Mouse (Mus musculus): ENCODE results near the gene Stt3b.

Gene Stt3b

DNA sequence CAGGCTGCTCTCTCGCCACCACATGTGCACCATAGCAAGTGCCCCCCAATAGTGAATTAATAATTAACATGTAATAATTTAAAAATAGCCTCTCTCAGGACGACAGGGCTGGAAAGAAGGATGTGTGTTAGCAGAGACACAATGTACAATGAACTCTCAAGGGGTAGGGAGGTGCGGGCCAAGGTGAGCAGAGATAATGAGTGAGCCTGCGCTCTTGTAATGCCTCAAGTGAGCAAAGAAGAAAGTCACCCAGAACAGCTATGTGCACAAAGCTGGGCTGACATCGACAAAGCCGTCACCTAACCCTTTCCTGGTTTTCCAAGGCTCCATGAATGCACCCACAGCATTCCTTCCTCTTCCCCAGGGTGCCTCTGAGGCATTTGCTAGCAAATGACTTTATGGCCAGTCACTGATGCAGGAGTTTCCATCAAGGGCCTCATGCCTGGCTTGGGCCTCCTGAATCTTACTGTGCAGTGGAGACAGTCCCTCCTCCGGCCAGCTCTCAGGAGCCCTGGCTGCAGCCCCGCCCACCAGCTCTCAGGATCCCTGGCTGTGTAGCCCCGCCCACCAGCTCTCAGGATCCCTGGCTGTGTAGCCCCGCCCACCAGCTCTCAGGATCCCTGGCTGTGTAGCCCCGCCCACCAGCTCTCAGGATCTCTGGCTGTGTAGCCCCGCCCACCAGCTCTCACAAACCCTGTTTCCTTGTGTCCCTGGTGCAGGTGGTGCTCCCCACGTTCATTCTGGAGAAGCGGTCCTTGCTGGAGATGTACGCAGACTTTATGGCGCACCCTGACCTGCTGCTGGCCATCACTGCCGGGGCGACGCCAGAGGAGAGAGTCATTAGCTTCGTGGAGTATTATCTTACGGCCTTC, 94.2 kb downstream of the Stt3b start:
- DNase-seq (ENCODE audit: low read depth in 2 of 2, low spot score in 2 of 2): no peak

- no peak for DNase-seq (ENCODE audit: low read depth in 2 of 2, low spot score in 2 of 2)
Measured at GRCm38 (mm10) chr9:115214572-115215571, 95.3 kb downstream of the Stt3b start.

- DNase-seq (ENCODE audit: low read depth in 2 of 2, low spot score in 2 of 2): no peak
Measured at GRCm38 (mm10) chr9:115213755-115214264, 96.4 kb downstream of the Stt3b start.

- DNase-seq (ENCODE audit: low read depth in 2 of 2, low spot score in 2 of 2): no peak
Measured at GRCm38 (mm10) chr9:115210535-115210934, 99.7 kb downstream of the Stt3b start.

DNA sequence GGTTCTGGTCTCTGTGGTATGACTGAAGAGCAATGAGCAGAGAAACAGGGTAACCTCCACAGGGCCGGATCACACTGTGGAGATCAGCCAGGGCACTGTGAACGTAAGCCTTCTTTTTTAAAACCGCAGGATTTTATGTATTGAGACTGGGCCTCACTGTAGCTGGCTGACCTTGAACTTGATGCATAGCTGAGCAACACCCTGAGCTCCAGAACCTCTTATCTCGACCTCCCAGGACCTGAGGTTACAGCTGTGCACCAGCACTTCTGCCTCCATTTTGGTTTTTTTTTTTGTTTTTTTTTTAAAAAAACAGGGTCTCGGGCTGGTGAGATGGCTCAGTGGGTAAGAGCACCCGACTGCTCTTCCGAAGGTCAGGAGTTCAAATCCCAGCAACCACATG, 100.5 kb downstream of the Stt3b start:
- no peak for DNase-seq (ENCODE audit: low read depth in 2 of 2, low spot score in 2 of 2)

DNA sequence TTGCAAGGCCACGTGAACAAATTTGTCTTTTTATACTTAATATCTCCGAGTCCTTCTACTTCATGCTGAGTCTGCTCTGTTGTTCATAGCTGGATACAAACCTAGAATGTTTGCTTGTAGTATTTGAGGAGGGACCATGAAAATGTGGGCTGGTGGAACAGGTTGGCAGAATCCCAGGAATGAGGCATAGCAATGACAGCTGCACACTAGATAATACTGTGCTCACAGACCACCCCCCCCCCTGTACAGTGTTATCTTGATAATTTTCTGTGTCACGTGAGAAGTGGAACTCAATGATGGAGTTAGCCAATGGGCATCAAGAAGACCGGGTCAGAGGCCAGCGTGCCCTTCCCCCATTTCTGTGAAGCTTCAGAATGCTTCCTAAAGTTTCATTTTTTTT, 104.0 kb downstream of the Stt3b start:
- no peak for DNase-seq (ENCODE audit: low read depth in 2 of 2, low spot score in 2 of 2)

- DNase-seq (ENCODE audit: low read depth in 2 of 2, low spot score in 2 of 2): peak in 1 of 2 experiments; percentile 4
Measured at GRCm38 (mm10) chr9:115205491-115205890, 104.7 kb downstream of the Stt3b start.

GRCm38 (mm10) chr9:115203136-115203535, 107.1 kb downstream of the Stt3b start:
- no peak for DNase-seq (ENCODE audit: low read depth in 2 of 2, low spot score in 2 of 2)

DNA sequence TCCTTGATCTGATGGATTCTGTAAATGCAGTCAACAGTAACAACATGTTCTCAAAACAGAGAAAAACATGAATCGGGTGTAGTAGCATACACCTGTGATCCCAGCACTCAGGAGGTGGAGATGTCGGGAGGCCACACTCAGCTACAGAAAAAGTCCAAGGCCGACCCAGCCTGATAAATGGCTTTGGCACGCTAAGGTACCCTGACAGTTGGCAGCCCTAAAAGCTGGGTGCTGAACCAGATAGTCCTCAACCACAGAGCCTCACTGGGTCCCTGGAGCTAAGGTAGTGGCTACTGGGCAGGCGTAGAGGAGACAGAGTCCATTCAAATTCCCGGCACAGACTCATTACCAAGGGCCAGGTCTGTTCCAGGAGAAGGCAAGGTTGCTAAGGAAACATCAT, 109.0 kb downstream of the Stt3b start:
- DNase-seq (ENCODE audit: low read depth in 2 of 2, low spot score in 2 of 2): no peak

DNA sequence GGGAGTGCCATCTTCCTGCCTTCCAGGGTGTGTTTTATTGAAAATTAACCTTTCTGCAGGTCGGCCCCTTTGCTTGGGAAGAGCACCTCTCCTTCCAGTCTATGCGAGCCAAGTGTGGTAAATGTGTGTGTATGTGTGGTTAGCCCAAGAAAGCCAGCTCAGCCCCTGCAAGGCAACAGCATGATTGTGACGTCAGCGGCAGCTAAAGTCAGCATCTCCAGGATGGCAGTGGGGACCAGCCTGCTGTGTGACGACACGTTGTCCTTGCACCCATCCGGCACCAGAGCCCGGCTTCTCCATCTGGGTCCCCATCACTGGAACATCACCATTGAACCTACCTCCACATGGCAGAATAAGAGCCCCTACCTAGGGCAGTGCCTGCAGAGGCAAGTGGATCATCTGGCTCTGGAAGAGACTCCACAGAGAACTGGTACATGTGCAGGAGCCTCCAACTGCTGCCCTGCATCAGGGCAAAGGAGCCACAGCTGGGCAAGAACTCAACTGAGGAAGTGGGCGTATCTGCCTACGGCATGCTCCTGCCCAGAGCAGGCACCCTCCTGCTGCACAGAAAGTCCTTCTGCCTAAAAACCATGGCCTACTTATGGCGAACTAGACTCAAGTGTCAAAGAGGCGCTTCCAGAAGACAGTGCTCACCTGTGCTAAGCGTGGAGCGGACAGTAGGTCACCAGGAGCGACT, 109.9 kb downstream of the Stt3b start:
- no peak for DNase-seq (ENCODE audit: low read depth in 2 of 2, low spot score in 2 of 2)

DNA sequence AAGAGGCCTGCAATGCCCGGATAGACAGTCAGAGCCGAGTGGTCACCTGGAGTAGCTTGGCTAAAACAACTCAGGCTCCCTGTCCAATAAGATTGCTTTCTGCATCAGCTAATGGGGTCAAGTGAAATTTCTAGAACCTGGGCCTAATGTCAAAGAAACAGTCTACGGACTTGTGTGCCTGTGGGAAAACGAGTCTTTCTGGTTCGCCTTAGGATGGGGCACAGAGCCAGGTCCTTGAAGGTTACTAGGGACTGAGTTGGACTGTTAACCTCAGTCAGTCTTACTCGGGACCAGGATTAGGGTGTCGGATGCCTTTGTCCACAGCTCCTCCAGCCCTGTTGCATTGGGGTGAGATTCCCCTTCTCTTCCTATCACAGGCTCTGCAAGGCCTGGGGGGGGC, 113.1 kb downstream of the Stt3b start:
- DNase-seq (ENCODE audit: low read depth in 2 of 2, low spot score in 2 of 2): no peak

DNA sequence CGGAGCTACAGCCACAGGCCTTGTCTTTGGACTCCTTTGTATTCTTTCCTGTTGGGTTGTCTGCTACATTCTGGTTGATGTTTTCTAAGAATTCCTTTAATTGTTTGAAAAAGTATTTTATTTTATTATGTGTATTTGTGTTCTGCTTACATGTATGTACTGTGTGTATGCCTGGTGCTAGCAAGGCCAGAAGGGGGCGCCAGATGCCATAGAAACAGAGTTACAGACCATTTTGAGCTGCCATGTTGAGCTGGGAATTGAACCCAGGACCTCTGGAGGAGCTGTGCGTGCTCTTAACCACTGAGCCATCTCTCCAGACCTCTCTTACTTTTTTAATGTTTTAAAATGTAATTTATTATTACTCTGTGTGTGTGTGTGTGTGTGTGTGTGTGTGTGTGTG, 117.3 kb downstream of the Stt3b start:
- DNase-seq (ENCODE audit: low read depth in 2 of 2, low spot score in 2 of 2): no peak
